Mouse (Mus musculus) limb, embryonic 10.5 days (tissue): Measurements from ENCODE around the gene Slc25a23. TPM values are rescaled to one million over a fixed set of nuclear protein-coding genes. Genes with fewer than 3 reads are reported as not detected.
"Not testable (repeated sequence)": the region's sequence is repeated elsewhere in the genome, so short reads cannot be mapped to it uniquely, and the experiment has no call there.

Experiments used
- DNase-seq: peaks from one replicate; pipeline ENCODE4 v3.0.0-alpha.2; 2017; ENCODE audit warnings: low spot score
- H3K27ac ChIP-seq: fragments of 300-500 bp; sonication (generic); 2 replicates; pipeline ENCODE4 v1.5.1; 2016; ENCODE audit warnings: mild to moderate bottlenecking
- H3K27me3 ChIP-seq: fragments of 300-500 bp; sonication (generic); 2 replicates; pipeline ENCODE4 v1.6.1; 2016; ENCODE audit warnings: low read depth, mild to moderate bottlenecking; ENCODE audit not compliant: poor library complexity, severe bottlenecking
- H3K36me3 ChIP-seq: fragments of 300-500 bp; sonication (generic); 2 replicates; pipeline ENCODE4 v1.6.1; 2016; ENCODE audit warnings: mild to moderate bottlenecking, moderate library complexity
- H3K4me1 ChIP-seq: fragments of 300-500 bp; sonication (generic); 2 replicates; pipeline ENCODE4 v1.6.1; 2016
- H3K4me3 ChIP-seq: fragments of 300-500 bp; sonication (generic); 2 replicates; pipeline ENCODE4 v1.5.1; 2016; ENCODE audit warnings: mild to moderate bottlenecking, moderate library complexity
- H3K9me3 ChIP-seq: fragments of 300-500 bp; sonication (generic); replicated peaks from 2 replicates; pipeline ENCODE4 v1.6.1; 2016; ENCODE audit warnings: mild to moderate bottlenecking
- WGBS: fragments of 180-500 bp; shearing (Covaris S2); methylation state at CpG from one replicate; pipeline ENCODE4 v1.1.7; 2016; 5-methylcytosine and 5-hydroxymethylcytosine counted together
- polyA plus RNA-seq: library from polyadenylated mRNA; unstranded; fragments of >200 nt; fragmentation: Nextera tagmentation; extraction: Ambion mirVana; gene quantifications from 2 replicates; pipeline ENCODE4 v1.2.1, GENCODE M21; 2016

Gene Slc25a23
- polyA plus RNA-seq, 1 experiment from 2014 or later = 3.9 TPM

- 1% methylated on average over 39 of the region's 39 CpGs for WGBS
- peak overlapping the region; percentile 32 for H3K4me3 ChIP-seq
- no peaks in the 10 kb centered on the region for H3K36me3 ChIP-seq
- H3K27me3 ChIP-seq = peaks cover 87% of the 10 kb centered on the region
- DNase-seq = no peak
- H3K4me1 ChIP-seq = peaks cover 25% of the 10 kb centered on the region
- no peak overlapping the region for H3K27ac ChIP-seq
- H3K9me3 ChIP-seq = no peaks in the 10 kb centered on the region
Observed at GRCm38 (mm10) chr17:57062011-57062521, 2.4 kb upstream of the Slc25a23 start.

- peak; percentile 34 for DNase-seq
- H3K27me3 ChIP-seq = peaks cover 79% of the 10 kb centered on the region
- WGBS = 47% methylated on average over 10 of the region's 10 CpGs
- H3K4me1 ChIP-seq = peaks cover 25% of the 10 kb centered on the region
- peak overlapping the region; percentile 78; the same call in 1 of the 2 replicates for H3K4me3 ChIP-seq
- no peak overlapping the region for H3K27ac ChIP-seq
- H3K36me3 ChIP-seq = no peaks in the 10 kb centered on the region
- no peaks in the 10 kb centered on the region for H3K9me3 ChIP-seq
Observed at GRCm38 (mm10) chr17:57061069-57061468, 1.4 kb upstream of the Slc25a23 start.

GRCm38 (mm10) chr17:57060231-57060801, 653 bp upstream of the Slc25a23 start:
- no peak overlapping the region for H3K27ac ChIP-seq
- H3K4me3 ChIP-seq = peak overlapping the region; percentile 78
- no peaks in the 10 kb centered on the region for H3K9me3 ChIP-seq
- H3K27me3 ChIP-seq = peaks cover 71% of the 10 kb centered on the region
- H3K4me1 ChIP-seq = peaks cover 25% of the 10 kb centered on the region
- H3K36me3 ChIP-seq = no peaks in the 10 kb centered on the region
- peak; percentile 90 for DNase-seq
- under 1% methylated on average over 44 of the region's 44 CpGs for WGBS

DNA sequence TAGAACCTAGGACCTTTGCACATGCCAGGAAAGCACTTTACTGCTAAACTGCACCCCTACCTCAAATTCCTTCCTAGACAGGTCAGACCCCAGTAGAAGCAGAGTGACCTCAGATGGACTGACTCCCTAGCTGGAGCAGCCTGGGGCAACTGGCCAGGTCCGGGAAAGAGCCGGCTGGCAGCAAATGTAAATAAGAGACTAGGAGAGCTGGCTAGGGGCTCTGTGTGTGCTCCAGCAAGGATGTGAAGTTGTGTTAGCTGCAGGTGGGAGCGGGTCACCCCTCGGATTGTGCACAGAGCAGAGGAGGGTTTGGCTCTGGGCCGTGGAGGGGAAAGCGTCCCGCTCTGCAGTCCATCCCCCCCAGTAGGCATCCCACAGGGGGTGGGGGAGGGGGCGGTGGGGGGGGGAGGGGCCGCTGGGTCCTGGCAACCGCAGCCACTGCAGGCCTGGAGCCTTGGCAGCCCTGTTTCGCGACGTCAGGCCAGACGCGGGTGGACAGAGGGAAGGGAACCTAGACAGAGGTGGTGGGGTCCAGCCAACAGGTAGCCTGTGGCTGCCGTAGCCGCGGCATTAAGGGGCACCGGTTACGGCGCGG, 675 bp downstream of the Slc25a23 start, which contains the start of gene Crb3:
Crb3 (plus strand) TSS at position 215 of the 595 bp plus-strand sequence.
- 1% methylated on average over 12 of the region's 22 CpGs for WGBS
- H3K27me3 ChIP-seq = peaks cover 58% of the 10 kb centered on the region
- peak within 1 kb of the TSS; percentile 78 for H3K4me3 ChIP-seq
- DNase-seq = no peak
- peaks cover 25% of the 10 kb centered on the region for H3K4me1 ChIP-seq
- H3K36me3 ChIP-seq = no peaks in the 10 kb centered on the region
- no peaks in the 10 kb centered on the region for H3K9me3 ChIP-seq
- peak within 1 kb of the TSS; percentile 78 for H3K27ac ChIP-seq

DNA sequence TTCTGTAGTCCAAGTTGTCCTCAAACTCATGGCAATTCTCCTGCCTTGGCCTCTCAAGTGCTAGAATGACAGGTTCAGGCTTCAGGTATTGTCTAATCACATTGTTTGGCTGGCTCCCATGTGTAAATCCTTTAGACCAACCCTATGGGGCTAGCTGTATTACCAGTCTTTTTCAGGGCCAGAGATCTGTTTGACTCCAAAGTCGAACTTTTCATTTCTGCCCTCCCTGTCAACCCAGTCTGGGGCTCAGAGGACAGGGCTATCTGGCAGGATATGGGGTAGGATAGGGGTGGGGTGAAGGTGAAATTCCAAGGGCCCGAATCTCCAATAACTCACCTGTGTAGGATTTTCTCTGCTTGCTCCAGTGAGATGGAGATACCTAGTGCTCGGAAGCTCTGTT, 3.4 kb downstream of the Slc25a23 start:
- no peak overlapping the region for H3K4me3 ChIP-seq
- H3K27me3 ChIP-seq = peaks cover 32% of the 10 kb centered on the region
- H3K36me3 ChIP-seq = no peaks in the 10 kb centered on the region
- no peak overlapping the region for H3K27ac ChIP-seq
- H3K9me3 ChIP-seq = no peaks in the 10 kb centered on the region
- 88% methylated on average over 3 of the region's 3 CpGs for WGBS
- peaks cover 15% of the 10 kb centered on the region for H3K4me1 ChIP-seq
- no peak for DNase-seq

DNA sequence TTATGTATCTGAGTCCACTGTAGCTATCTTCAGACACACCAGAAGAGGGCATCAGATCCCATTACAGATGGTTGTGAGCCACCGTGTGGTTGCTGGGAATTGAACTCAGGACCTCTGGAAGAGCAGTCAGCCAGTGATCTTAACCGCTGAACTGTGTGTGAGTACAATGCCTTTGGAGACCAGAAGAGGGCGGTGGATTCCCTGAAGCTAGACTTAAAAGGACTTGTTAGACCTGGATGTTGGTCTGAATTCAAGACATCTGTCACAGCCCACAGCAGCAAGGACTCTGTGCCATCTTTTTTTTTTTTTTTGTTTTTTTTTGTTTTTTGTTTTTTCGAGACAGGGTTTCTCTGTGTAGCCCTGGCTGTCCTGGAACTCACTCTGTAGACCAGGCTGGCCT, 8.0 kb downstream of the Slc25a23 start:
- 88% methylated on average over 4 of the region's 4 CpGs for WGBS
- DNase-seq, H3K9me3 ChIP-seq, H3K4me1 ChIP-seq, H3K27me3 ChIP-seq, H3K4me3 ChIP-seq, H3K27ac ChIP-seq, H3K36me3 ChIP-seq: not testable (repeated sequence)

DNA sequence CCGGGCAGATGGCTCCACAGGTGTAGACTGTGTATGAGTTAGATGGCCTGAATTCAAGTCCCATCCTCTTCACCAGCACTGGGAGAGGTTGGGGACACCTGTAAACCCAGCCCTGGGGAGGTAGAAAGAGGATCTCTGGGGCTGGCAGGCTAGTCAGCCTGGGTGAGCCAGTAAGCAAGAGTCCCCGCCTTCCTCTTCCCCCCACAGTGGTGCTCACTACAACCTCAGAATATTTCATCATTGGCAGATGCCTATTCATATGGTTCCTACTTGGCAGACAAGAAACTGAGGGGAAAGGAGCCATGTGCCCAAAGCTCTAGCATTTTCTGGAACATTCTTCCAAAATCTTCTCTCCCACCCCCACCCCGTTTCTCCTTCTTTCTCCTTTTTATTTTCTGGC, 10.8 kb downstream of the Slc25a23 start:
- H3K27me3 ChIP-seq = no peaks in the 10 kb centered on the region
- H3K36me3 ChIP-seq = no peaks in the 10 kb centered on the region
- H3K4me1 ChIP-seq = 0 out of 2 replicates have a peak, but pooled peaks cover 3% of the 10 kb centered on the region
- no peak overlapping the region for H3K4me3 ChIP-seq
- no peak for DNase-seq
- 93% methylated on average over 3 of the region's 3 CpGs for WGBS
- no peaks in the 10 kb centered on the region for H3K9me3 ChIP-seq
- H3K27ac ChIP-seq = no peak overlapping the region

- H3K27ac ChIP-seq = no peak overlapping the region
Observed at GRCm38 (mm10) chr17:57047406-57047805, 12.3 kb downstream of the Slc25a23 start.

DNA sequence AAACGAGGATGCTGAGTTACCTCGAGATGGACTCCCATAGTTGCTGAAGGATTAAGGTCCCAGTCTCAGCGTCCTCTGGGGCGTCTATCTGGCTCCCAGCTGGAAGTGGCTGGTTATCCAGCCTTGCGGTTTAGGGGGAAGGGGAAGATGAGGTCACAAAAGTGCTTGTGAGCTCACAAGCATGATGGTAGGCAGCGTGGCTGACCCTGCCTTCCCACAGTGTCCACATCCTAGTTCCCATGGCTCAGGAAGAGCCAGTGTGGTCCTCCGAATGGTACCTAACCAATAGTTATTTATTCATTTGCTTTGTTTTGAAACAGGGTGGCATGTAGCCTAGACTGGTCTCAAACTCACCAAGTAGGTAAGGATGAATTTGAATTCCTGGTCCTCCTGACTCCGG, 18.1 kb downstream of the Slc25a23 start, which contains the start of gene Slc25a41:
Slc25a41 (minus strand) TSS at position 101 of the 400 bp plus-strand sequence.
- no peaks in the 10 kb centered on the region for H3K36me3 ChIP-seq
- no peaks in the 10 kb centered on the region for H3K4me1 ChIP-seq
- 74% methylated on average over 8 of the region's 8 CpGs for WGBS
- no peak for DNase-seq
- H3K27me3 ChIP-seq = peaks cover 33% of the 10 kb centered on the region
- H3K4me3 ChIP-seq = no peak within 1 kb of the TSS
- H3K27ac ChIP-seq = no peak within 1 kb of the TSS
- H3K9me3 ChIP-seq = no peaks in the 10 kb centered on the region

More at GRCm38 (mm10) chr17:57047406-57047805, 12.3 kb downstream of the Slc25a23 start:
- 0 out of 2 replicates have a peak, but pooled peaks cover 3% of the 10 kb centered on the region for H3K4me1 ChIP-seq
- H3K9me3 ChIP-seq = no peaks in the 10 kb centered on the region
- H3K4me3 ChIP-seq = no peak overlapping the region
- no peak for DNase-seq
- no peaks in the 10 kb centered on the region for H3K36me3 ChIP-seq
- 30% methylated on average over 5 of the region's 5 CpGs for WGBS
- H3K27me3 ChIP-seq = no peaks in the 10 kb centered on the region

DNA sequence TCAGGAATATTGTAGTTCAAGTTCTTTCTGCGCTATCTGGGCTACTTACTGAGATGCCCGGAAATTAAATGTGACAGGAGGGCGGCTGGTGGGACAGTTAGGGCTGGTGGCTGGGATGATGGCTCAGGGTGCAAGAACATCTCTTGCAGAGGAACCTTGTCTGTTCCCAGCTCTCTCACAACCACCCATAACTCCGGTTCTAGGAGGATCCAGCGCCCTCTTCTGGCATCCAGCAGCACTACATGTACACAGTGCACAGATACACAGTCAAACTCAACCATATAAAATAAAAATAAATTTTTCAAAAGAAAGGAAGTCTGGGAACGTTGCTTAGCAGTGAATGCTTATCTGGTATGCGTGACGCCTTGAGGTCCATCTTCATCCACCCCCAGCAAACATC, 20.7 kb downstream of the Slc25a23 start:
- Histone ChIP-seq H3K9me3 (no peaks in the 10 kb centered on the region), H3K27ac (no peak overlapping the region), H3K4me3 (no peak overlapping the region), H3K36me3 (no peaks in the 10 kb centered on the region), H3K4me1 (no peaks in the 10 kb centered on the region), H3K27me3 (peaks cover 35% of the 10 kb centered on the region)
- DNase-seq = no peak
- 37% methylated on average over 8 of the region's 8 CpGs for WGBS

- Histone ChIP-seq H3K27me3 (peaks cover 15% of the 10 kb centered on the region), H3K36me3 (peaks cover 17% of the 10 kb centered on the region), H3K27ac (no peak overlapping the region), H3K9me3 (no peaks in the 10 kb centered on the region), H3K4me3 (peak overlapping the region; percentile 90), H3K4me1 (peaks cover 18% of the 10 kb centered on the region)
- DNase-seq = no peak
- 87% methylated on average over 4 of the region's 4 CpGs for WGBS
Observed at GRCm38 (mm10) chr17:57032854-57033253, 26.8 kb downstream of the Slc25a23 start.

DNA sequence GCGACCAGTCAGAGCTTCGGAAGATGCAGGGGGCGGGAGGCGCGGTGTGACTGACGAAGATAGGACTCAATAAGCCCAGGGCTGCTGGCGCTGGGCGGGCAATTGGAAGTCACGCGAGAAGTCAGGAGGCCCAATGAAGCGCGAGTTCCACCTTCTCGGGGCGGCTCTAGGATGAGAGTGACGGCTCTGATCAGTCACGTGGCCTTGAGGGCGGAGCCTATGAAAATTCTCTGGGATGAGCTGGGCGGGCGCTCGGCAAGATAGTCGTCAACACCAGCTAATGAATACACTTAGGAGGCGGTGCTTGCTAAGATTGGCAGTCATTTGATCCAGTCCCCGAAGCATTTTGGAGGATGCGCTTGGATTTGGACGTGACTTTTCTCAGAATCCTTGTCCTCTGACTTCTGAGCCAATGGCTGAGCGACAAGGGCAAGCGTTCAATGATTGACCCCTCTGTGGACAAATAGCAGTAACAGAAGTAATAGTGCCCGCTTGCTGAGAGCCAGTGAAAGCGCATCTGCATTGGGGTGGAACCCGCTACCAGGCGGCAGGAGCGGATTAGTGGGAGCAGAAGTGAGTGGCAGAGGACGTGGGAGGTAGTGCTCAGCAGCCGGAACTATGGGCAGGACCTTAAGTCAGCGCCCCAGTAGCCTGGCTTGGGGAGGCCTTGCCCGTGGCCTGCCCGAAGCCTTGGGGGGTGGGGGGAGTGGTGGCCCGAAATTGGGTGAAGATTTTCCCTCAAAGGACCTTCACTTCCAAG, 27.8 kb downstream of the Slc25a23 start:
- no peaks in the 10 kb centered on the region for H3K9me3 ChIP-seq
- peak; percentile 86 for DNase-seq
- H3K4me1 ChIP-seq = peaks cover 18% of the 10 kb centered on the region
- WGBS = 1% methylated on average over 38 of the region's 38 CpGs
- H3K27me3 ChIP-seq = peaks cover 5% of the 10 kb centered on the region; the same call in 1 of the 2 replicates
- H3K4me3 ChIP-seq = peak overlapping the region; percentile 90
- peaks cover 27% of the 10 kb centered on the region for H3K36me3 ChIP-seq
- peak overlapping the region; percentile 100 for H3K27ac ChIP-seq
